Mouse (Mus musculus) hematopoietic stem cell, adult 5-6 weeks (primary cell): ENCODE measurements around the gene P2rx4. TPM values are rescaled to one million over a fixed set of nuclear protein-coding genes. Genes with fewer than 3 reads are reported as not detected.

Experiments
- ATAC-seq, 2 experiments: fragments of 125-278 bp in 1 of 2; replicated peaks in 1 of 2; 2 replicates each; pipeline ENCODE4 v1.8.0; 2016 to 2017; ENCODE audit warnings: inconsistent platforms in 2 of 2, mild to moderate bottlenecking in 2 of 2, moderate number of reproducible peaks in 2 of 2, low read depth in 1 of 2, moderate TSS enrichment in 1 of 2; ENCODE audit not compliant: low FRiP score in 2 of 2, poor library complexity in 2 of 2, severe bottlenecking in 2 of 2, insufficient read depth in 1 of 2, low TSS enrichment in 1 of 2
- total RNA-seq: library from RNA; stranded (forward); fragments of 172-1452, 232-1000 nt; gene quantifications from 2 replicates; pipeline ENCODE4 v1.2.3, GENCODE M21; 2017

P2rx4 gene
- total RNA-seq, 1 experiment from 2014 or later = 15.2 TPM

DNA sequence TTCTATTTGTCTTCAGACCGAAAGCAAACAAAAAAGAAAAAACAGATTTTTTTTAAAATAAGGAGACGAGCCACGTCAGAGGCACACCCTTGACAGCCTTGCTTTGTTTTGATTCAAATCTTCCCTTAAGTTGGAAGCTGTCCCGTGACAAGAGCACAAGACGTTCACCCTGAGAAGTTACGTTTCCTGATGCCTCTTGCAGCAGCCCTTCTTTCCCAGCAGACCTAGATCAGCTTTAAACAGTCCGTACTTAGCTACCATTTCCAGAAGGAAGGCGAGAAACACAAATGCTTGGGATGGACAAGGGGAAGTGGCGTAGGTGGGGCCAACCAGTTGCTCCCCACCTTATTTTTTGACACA is 8.7 kb upstream of the P2rx4 start:
- no peak for ATAC-seq

DNA sequence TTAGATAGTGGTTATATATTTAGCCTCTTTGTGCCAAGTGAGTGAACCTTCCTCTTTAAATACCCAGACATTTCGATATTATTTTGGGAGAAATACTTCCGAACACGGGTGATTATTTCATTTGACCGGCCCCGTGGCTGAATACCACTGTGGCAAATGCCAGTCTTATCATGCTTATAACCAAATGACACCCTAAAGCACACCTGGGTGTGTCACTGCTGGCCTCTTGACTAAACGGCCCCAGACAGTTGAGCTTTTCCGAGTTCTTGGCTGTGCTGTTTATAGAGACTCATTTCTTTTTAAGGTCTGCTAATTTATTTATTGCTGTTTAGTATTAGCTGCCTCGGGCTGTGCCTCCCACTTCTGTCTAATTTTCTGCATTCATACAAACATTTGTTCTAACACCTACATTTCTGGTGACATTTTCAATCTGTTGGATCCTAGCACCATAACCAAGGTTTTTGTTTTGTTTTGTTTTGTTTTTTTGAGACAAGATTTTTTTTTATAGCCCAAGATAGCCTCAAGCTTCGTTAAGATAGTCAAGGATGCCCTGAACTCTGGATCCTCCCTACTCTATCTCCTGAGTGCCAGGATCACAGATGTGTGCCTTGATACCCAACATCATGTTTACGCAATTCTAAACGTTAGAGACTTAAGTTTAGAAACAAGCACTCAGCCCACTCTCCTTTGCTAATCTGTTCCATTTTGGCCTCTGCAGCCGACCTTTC is 7.1 kb upstream of the P2rx4 start:
- no peak for ATAC-seq

DNA sequence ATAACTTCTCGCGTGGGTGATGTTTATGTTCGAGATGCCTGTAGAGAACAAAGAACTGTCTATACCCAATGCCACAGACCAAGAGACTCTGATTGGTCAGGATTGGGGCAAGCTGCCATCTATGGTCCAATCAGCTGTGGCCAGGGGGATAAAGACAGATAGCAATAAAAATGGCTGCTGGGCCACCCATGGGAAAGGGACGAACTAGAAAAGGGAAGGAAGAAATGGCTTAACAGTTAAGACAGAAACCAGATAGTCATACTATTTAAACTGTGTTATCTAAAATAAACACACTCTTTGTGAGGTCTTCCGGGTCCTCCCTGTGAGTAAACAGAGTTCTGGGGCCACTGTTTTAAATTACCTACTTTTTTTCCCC is 6.5 kb upstream of the P2rx4 start:
- ATAC-seq = 0 out of 4 replicates have a peak, but pooled peaks of 1 of the 2 experiments have one; percentile 21

DNA sequence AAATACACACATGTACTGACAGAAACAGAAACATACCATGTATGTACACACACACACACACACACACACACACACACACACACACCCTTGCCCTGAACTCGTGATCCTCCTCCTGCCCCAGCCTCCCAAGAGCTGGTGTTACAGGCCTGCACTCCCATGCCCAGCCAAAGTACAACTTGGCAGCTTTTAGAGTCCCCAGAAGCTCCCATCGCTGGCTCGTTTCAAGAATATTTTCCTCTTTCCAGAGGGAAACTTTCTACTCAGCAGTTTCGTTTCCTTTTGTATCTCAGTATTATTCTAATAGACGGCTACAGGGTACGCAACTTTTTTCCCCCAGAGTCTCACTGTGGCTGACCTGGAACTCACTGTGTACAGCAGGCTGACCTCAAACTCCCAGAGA is 5.2 kb upstream of the P2rx4 start:
- ATAC-seq = no peak

DNA sequence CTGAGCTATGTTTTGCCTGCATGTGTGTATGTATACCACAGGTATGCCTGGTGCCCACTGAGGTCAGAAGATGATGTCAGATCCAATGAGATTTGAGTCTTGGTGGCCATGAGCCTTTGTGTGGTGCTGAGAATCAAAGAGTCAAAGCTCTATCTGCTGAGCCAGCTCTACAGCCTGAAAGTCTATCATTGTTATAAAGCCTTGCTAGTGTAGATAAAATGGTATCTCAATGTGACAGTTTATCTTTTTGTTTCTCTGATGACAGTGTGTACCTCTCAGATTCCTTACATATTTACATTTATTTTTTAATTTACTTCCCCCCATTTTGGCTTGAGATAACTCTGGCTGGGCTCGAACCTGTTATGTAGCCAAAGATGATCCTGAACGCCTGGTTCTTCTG is 3.8 kb upstream of the P2rx4 start:
- ATAC-seq = no peak

DNA sequence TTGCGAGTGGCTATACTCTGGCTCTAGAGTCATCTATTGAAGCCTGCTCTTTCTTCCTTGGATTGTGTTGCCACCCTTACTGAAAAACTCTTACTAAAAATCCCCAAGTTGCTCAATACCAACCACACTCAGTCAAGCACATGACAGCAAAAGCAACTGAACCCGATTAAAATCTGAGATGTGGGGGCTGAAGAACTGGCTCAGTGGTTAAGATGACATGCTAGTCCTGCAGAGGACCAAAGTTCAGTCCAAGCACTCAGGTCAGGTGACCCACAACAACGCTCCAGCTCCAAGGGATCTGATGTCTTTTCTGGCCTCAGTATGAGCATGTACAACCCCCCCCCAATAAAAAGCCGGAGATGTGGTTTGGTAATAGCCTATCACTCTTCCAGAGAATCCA is 2.8 kb upstream of the P2rx4 start:
- no peak for ATAC-seq

DNA sequence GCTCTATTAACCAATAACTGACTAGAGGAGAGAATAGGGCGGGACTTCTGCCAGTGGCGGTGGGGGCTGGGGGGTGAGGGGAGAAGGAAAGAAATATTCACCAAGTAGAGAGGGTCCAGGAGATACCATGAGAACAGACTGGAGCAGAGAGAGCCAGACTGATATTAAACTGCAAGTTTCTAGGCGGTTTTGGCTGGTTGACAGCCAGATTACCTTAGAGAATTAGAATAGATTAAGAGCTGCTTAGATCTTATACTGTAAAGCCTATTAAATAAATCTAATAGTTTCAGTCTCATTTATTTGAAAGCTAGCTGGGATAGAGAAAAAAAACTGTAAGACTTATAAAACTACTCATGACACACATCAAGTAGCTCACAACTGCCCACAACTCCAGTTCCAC is 2.2 kb upstream of the P2rx4 start:
- no peak for ATAC-seq

DNA sequence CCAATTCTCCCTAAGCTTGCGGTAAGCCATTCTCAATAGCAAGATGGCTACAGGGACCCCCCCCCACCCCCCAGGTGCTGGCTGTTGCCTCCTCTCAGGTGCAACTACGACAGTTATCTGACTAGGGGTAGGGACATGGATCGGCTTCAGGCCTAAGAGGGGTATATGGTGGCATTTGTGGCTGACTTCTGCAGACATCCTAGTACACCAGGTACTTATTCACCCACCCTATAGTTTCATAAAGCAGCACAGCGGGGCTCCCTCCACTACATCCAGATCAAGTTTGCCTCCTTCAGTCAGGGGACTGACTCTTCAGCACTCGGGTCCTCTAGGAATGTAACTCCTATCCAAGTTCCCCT is 448 bp upstream of the P2rx4 start:
- ATAC-seq = 0 out of 4 replicates have a peak, but pooled peaks of 1 of the 2 experiments have one; percentile 0

DNA sequence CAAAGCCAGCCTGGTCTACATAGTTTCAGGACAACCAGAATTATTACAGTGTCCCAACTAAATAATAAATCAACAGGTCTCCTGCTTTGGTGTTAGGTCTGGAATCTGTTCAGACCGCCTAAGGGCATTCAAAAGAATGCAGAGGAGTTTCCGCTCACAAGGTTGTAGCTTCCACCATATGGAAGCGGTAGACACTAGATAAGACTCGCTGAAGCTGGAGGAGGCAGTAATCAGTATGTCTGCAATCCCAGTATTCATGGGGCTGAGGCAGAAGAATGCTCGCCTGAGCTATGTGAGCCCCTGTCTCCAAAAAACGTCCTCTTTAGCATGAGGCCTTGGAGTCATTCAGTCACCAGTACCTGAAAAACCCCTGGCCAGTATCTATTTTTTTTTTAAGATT is 1.5 kb downstream of the P2rx4 start:
- no peak for ATAC-seq

DNA sequence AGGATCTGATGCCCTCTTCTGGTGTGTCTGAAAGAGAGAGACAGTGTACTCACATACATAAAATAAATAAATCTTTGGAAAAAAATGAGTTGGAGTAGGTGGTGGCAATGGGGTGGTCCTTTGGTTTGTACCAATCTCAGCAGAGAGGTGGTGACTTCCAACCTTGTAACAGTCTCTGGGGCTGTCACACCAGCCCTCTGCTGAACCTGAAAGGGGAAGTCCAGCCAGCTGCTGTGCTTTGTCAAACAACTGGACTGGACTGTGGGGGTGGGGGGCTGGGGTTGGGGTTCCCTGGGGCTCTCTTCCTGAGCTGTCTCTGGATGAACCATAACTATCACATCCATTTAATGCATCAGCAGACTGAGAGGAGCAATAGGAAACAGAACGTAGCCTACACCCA is 8.4 kb downstream of the P2rx4 start:
- no peak for ATAC-seq

DNA sequence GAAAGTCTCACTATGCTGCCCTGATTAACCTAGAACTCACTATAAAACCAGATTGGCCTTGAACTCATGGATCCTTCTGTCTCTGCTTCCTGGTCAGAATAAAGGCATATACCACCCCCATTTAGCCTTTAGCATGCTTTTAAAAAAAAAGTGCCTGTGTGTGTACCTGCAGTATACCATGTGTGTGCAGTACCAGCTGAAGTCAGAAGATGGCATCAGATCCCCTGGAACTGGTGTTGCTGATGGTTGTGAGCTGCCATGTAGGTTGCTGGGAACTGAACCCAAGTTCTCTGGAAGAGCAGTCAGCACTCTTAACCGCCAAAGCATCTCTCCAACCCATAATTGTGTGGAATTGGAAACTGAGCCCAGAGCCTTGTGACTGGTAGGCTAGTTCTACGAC is 9.4 kb downstream of the P2rx4 start:
- no peak for ATAC-seq

DNA sequence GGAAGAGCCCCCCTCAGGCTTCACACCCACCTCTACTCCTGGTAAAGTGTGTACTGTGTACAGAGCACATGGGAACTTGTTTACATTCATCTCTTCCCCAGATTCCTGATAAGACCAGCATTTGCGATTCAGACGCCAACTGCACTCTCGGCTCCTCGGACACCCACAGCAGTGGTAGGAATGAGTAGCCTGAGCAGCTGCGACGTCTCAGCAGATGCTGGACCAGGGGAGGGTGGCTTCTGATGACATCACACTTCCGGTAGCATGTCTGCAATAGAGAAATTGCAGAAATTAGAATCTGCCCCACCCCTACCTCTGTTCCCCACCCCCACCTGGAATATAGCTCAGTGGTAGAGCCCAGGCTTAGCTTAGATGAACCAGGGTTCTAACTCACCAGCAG is 11.1 kb downstream of the P2rx4 start:
- no peak for ATAC-seq

DNA sequence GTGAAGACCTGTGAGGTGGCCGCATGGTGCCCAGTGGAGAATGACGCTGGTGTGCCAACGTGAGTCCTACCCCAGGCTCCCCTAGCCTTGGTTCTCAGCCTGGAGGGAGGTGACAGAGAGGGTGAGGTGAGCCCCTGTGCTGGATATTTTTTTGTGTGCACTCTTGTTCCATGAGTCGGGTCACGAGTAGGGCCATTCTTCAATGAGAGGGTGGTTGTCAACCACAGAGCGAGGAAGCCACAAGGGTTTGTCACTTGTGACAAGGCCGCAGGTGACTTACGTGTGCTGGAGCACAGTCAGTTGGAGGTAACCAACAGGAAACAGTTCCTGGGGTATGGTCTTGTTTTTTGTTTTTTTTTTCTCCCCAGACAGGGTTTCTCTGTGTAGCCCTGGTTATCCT is 11.8 kb downstream of the P2rx4 start:
- peak; percentile 42 to 53; a peak in 3 of 4 replicates for ATAC-seq

DNA sequence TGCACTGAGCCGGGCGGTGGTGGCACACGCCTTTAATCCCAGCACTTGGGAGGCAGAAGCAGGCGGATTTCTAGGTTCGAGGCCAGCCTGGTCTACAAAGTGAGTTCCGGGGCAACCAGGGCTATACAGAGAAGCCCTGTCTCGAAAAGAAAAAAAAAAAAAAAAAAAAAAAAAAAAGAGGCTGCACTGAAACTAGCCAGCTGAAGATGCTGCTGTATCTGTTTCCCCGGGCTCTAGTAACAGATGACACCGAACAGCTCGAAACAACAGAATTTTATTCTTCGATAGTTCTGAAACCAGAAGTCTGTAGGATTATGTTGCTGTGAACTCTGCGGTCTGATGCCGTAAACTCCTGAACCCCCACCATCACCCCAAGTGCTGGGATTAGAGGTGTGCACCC is 18.1 kb downstream of the P2rx4 start:
- ATAC-seq = no peak

DNA sequence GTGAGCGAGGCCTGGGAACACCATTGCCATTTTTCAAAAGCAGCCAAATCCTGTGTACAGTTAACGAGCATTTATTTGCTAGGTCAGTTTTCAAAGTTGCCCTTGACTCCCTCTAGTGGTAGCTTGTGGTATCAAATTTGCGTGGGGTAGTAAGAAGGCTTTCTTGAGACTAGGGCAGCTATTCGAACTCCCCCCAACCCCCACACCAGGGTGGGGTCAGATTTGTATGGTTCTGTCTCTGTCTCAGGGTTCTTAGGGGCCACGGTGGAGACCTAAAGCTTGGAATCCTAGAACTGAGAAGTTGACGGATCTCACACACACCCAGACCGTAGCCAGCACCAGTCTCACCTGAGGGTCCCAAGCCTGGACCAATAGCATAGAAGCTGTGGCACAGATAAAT is 18.7 kb downstream of the P2rx4 start:
- ATAC-seq = peak; percentile 52 to 60; a peak in 2 of 4 replicates

DNA sequence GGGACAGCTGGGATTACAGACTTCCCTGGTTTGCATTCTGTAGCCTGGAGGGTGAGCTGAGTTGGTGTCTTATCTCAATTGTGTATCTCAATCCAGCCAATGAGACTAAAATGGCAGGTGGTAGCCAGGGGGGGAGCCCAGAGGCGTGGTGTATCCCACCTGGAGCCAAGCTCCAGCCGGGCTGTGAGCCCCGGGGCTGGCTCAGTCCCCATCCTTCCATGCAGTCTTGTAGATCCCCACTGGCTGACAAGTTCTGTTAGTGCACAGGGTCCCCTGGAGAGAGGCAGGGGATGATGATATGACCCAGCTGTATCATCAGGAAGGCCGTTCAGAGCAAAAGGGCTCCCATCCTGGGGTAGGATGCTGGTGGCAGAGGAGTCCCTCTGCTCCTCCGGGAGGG is 19.3 kb downstream of the P2rx4 start:
- ATAC-seq = no peak

DNA sequence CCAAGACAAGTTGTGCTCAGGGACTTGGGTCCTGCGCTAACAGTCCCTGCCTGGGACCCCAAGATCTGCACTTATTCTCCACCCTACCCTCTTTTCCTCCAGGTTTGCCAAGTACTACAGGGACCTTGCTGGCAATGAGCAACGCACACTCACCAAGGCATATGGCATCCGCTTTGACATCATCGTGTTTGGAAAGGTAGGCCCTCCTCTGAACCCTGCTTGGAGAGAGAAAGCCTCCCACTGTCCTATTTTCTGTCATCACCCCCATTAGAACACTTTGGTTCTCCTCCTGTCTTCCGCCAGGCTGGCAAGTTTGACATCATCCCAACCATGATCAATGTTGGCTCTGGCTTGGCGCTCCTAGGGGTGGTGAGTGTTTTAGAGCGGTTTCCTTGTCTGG is 19.8 kb downstream of the P2rx4 start:
- no peak for ATAC-seq

DNA sequence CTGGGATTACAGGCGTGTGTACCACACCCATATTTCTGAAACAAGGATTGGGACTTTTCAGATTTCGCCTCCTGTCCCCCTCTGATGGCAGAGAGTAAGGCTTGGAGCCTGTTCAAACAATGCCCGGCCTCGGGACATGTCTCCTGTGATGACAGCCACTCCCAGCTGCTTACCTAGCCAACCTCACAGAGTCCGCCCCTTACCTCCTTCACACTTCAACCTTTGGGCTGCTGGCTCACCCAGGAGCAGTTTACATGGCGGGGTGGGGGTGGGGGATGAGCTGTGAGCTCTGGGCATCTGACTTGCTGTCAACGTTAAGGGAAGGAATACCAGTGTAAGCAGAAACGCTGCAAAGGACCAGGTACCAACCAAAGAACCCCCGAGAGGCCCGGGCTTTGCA is 23.4 kb downstream of the P2rx4 start:
- ATAC-seq = no peak

DNA sequence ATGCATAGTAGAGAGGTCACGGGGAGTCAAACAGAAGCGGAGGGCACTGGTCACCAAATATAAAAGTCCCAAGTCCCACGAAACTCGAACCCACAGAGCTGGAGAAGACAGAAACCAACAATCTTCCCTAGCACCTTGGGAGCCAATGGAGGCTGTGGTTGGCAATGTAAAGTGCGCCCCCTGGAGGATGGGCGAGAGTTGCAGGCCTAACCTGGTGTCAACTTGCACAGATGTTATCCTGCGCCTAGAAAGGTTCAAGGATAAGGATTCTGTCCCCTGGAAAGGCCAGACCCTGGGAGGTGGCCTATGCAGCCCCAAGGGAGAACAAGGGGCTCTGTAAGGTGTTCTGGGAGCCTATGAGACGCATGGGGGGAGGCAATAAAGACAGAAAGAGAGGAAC is 24.0 kb downstream of the P2rx4 start:
- no peak for ATAC-seq
